Mouse (Mus musculus) mouse trophoblast stem cell (cell line): ENCODE measurements around the gene Dclre1a.

Experiments
- in situ Hi-C, 2 experiments: fragments of 300-500 bp; cut with MseI, MboI; formaldehyde crosslinking; loops; 2 replicates in 1 of 2; 3 replicates in 1 of 2; pipeline ENCODE4 v1.15.1; 2025

Dclre1a gene

DNA sequence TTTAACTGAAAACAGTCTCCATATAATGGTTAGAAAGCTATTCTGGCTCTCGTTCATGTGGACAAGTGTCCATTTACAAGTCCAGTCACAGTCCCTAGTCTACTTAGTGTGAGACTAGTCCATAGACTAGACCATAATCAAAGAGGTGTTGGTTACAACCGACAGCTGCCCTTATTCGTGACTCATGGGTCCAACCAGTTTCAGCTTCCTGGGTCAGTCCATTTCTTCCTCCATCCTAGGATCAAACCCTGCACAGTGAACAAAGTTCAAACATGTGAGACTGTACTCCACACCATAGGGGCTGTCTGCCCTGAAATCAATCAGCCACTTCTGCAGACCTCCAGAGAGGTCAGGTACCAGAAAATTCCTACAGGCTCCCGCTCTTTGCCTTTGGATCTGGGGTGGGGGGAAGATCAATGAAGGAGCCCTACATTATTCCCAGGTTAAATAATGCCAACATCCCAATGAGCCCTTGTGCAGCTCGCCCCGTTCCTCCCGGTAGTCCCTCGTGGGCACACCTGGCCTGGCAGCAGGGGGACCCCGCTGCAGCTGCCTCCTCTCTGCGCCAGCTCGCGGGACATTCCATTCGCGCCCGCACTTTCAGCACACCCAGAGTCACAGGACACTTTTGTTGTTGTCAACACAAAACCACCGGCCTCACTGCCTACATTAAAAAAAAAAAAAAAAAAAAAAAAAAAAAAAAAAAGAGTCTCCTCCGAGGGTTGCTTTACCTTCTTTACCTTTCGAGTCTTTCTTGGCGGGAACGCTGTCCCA, at the start of gene Dclre1a:
Gene Dclre1a (minus strand): TSS at position 767 of the 774 bp plus-strand sequence.
- in situ Hi-C loops = no loop called here

DNA sequence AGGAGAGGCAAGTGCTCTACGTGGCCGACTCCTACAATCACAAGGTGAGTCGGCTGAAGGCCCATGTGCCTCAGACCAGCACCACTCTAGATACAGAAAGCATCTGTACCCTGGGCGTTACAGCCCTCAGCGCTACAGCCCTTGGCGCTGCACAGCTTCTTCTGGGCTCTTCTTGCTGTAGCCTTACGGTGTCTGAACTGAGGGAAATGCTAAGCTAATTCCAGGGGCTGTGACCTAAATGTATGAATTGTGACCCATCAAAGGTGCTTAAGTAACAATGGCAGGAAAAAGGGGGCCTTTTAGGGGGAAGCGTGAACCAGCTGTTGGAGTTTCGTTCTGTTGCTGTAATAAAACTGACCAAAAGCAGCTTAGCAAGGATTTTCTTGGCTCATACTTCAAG, 44.5 kb upstream of the Dclre1a start:
- in situ Hi-C loops = no loop called here

- in situ Hi-C loops = no loop called here
Observed at GRCm38 (mm10) chr19:56590250-56590649, 42.2 kb upstream of the Dclre1a start.

DNA sequence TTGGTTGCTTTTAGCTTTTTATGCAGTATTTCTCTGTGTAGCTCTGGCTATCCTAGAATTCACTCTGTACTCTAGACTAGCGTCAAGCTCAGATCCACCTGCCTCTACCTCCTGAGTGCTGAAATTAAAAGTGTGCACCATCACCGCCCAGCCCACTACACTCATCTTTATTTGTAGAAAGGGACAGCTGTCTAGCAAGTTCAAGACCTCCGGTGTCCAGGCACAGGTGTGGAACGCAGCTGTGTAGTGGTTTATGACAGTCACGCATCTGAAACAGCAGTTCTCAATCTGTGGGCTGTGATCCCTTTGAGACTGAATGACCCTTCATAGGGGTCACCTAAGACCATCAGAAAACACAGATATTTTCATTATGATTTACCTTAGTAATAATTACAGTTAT, 41.4 kb upstream of the Dclre1a start:
- in situ Hi-C loops = no loop called here

DNA sequence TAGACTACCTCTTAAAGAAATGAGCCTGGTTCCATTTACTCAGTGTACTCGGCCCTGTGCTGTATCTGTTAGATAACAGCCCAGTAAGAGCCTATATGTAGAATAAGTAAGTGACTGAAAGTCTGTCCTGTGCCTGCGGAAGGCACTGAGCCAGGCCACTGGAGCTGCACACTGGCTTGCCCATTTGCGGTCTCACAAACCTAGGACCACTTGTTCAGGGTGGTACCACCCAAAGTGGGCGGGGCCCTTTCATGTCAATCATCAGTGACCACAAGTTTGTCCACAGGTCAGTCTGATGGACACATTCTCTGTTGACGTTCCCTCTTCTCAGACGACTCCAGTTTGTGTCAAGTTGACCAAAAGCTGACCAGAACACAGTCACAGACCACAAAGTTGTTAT, 41.0 kb upstream of the Dclre1a start:
- in situ Hi-C loops = no loop called here

DNA sequence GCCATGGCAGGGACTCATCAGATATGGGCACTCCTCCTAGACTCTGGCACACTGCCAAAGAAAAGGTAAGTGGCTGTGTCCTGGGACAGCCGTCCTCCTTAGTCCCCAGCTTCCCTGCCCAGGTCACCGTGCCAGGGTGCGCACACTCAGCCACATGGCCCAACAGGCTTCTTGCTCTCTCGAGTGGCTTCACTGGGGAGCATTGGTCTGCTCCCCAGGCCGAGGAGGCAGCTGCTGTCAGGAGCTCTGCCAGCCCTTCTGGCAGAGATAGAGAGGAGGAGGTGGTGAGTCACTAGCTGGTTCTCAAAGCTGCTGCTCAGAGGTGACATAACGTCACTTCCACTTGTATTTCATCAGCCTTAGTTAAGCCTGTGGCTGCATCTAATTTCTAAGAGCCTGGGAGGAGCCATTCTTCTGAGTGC, 40.2 kb upstream of the Dclre1a start:
- in situ Hi-C loops = no loop called here

DNA sequence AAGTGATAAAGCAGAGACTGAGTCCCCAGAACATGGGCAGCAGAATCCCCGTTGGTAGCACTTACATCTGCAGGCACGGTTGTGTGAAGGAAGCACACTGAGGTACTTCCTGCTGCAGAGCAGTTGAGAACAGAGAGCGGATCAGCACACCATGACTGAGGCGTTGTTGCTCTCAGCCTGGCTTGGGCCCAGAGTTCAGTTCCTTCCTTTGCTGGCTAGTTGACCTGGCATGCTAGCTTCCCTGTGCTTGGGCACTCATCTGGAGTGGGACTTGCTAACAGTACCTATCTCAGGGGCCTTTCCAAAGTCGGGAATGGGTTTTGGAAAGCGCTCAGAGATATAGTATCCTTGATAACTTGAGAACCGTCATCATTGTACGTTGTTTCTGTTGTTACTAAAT, 38.3 kb upstream of the Dclre1a start:
- in situ Hi-C loops = no loop called here

GRCm38 (mm10) chr19:56584288-56584687, 36.3 kb upstream of the Dclre1a start:
- in situ Hi-C loops = no loop called here

DNA sequence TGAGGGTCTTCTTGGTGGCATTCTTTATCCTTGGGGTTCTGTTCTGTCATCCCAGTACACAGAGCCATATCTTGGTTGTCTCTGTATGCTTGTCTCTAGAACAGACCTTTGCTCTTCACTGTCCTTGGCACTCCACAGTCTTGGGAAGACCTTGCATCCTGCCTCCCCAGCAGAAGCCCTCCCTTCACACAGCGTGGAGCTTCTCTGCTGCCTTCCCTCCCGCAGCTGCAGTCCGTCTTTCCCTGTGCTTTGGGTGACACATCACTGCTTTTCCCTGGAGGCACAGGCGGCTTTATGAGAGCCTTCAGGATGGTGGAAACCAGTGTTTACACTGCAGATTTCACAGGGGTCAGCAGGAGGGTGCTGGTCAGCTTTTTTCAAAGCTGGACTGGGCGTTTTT, 35.8 kb upstream of the Dclre1a start:
- in situ Hi-C loops = no loop called here

DNA sequence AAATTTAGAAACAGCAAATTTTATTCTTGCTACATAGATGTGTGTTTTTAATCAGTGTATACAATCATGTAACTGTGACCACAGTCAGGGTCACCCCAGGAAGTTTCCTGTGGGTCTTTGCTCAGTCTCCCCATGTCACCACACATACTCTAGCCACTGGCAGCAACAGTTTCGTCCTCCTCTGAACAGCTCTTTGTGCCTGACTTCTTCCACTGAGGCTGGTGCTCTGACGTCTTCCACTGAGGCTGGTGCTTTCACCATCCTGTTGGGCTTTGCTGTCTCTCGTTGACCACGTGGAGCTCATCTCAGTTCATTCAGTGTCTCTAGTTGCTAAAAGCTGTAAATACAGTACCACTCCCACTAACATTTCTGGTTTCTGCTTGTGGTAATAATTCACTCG, 34.0 kb upstream of the Dclre1a start:
- in situ Hi-C loops = no loop called here

GRCm38 (mm10) chr19:56577801-56578200, 29.8 kb upstream of the Dclre1a start:
- in situ Hi-C loops = no loop called here

GRCm38 (mm10) chr19:56573184-56573583, 25.2 kb upstream of the Dclre1a start:
- in situ Hi-C loops = no loop called here

GRCm38 (mm10) chr19:56571913-56572312, 23.9 kb upstream of the Dclre1a start:
- in situ Hi-C loops = no loop called here

DNA sequence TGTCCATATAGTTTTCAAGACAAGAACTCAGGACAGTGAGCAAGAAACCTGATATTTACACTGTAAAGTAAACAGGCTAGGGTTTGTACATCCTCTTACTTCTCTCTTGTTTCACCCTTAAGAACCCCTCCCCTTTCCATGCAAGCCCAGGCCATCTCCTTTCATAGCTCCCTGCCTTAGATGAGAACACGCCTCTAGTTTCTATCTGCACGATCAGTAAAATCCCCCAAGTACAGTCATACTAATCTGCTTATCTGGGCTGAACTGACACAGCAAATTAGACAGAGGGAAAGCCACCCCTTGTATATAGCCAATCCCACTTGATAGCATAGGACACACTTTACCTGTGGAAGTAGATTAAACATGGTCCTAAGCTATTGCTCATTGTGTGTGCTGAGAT, 23.2 kb upstream of the Dclre1a start:
- in situ Hi-C loops = no loop called here

DNA sequence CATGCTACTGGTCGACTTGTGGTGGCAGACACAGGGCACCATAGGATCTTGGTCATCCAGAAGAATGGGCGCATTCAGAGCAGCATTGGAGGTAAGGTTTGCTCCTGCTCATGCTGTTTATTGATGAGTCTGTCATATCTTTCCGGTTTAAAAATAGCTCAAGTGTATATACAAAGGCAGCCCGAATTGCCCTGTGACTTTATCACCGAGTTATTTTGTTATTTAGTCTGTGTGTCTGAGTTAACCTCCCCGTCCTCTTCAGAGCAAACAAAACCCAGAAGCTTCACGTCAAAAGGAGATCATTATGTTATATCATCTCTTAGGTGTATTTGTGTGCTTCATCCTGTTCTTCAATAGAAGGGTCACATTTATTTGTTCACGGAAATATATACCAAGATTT, 22.8 kb upstream of the Dclre1a start:
- in situ Hi-C loops = no loop called here

DNA sequence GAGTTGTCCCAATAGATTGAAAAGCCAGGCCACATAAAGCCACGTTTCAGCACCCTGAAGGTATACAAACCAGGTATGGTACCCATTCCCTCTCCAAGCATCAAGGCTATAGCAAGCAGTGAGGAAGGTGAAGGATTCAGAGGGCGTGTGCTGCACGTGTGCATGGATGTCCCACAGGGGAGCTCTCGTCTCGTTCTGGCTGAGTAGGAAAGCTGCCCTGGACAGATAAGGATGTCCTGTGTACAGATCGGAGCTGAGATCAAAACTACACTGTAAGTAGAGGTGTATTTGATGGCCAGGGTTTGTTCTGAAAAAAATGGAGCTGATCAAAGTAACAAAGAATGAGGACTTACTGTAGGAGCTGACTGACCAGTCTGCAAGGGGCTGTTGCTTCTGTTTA, 18.9 kb upstream of the Dclre1a start:
- in situ Hi-C loops = no loop called here

- in situ Hi-C loops = no loop called here
Observed at GRCm38 (mm10) chr19:56566041-56566440, 18.0 kb upstream of the Dclre1a start.

GRCm38 (mm10) chr19:56565358-56565757, 17.3 kb upstream of the Dclre1a start:
- in situ Hi-C loops = no loop called here

DNA sequence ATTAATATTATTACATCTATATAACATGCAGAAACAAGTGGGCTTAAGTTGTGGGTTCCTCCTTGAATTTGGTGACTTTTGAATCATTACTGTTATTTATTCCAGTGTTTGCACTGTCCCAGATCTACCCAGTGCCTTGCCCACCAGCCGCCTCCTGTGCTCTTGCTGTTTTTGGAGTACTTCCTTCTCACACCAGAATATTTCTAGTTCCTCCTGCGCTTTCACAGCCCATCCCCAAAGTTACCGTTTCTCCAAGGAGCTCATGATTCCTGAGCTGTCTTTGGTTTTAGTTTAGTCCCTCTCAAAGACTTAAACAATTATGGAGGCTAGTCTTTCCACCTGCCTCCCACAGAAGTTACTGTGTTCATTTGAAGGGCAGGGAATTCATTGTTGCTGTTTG, 15.4 kb upstream of the Dclre1a start:
- in situ Hi-C loops = no loop called here

DNA sequence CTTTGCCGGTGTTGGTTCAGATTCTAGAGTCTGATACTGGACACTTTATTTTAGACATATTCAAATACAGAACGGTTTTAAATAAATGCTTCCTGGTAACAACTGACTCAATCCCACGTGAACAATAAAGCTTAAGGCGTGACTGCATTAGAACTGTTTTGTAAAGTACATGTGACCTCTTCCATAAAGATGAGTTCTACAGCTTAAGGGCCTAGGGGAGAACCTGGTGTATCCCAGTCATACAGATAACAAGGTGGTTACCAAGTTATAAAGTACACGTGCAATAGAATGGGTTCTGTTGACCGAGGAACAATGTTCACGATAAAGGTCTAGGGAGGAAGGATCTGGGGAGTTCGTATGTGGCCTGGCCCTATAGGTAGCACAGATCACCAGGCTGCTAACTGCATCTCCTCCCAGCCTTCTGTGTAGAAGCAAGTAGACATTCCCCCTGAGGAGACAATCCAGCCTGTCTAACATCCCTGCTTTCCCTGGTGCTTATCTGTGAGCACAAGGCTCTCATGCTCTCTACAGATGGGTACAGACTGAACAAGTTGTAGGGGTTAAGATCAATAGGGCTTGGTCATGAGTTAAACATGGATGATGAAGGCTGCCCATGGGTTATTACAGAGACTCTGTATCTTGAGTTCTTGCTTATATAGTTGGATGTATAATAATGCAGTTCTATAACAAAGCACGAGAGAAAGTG, 14.6 kb upstream of the Dclre1a start:
- in situ Hi-C loops = no loop called here

DNA sequence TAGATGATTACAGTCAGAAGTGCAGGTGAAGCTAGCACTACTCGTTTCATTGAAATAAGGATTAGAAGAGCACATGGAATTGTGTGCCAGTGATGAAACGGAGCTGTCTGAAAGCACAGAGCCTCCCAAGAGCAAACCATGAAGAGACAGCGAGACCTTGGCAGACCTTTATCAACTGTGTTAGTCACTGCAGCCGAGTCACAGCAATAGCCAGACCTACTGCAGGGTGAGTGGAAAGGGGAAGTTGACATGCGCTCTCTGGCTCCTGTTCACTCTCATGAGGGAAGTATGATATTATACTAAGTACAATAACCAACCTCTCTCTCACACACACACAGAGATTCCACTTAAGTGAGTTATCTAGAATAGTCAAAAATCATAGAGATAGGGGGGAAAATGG, 8.0 kb upstream of the Dclre1a start:
- in situ Hi-C loops = no loop called here

- in situ Hi-C loops = no loop called here
Observed at GRCm38 (mm10) chr19:56553177-56553576, 5.2 kb upstream of the Dclre1a start.

- in situ Hi-C loops = no loop called here
Observed at GRCm38 (mm10) chr19:56549033-56549680, 1.1 kb upstream of the Dclre1a start.
